Mouse (Mus musculus): ENCODE data around the gene Gp5. TPM values are rescaled to one million over a fixed set of nuclear protein-coding genes. Genes with fewer than 3 reads are reported as not detected.
A peak's percentile ranks its signal among the peaks of the same experiment; 100 is the strongest.

Gp5 gene
- total RNA-seq, 2 experiments from 2014 or later: 0.56 to 1.1 TPM

- Histone ChIP-seq H3K27ac (no peak overlapping the region), H3K4me3 (no peak overlapping the region)
- intact Hi-C loops (cut with DNase I): no loop called here
- no peak for DNase-seq (ENCODE audit: extremely low spot score in 1 of 2, low spot score in 2 of 2)
- TF ChIP-seq CTCF (IDR thresholded peaks at IDR 0.05): no peak
These were observed 34.8 kb downstream of the Gp5 start for GRCm38 (mm10) chr16:30275558-30276340.

GRCm38 (mm10) chr16:30273065-30273464 lies 37.5 kb downstream of the Gp5 start:
- H3K27ac ChIP-seq: no peak overlapping the region
- intact Hi-C loops (cut with DNase I): no loop called here
- DNase-seq (ENCODE audit: extremely low spot score in 1 of 2, low spot score in 2 of 2): no peak
- H3K4me3 ChIP-seq: no peak overlapping the region
- no peak for TF ChIP-seq CTCF (IDR thresholded peaks at IDR 0.05)

- intact Hi-C loops (cut with DNase I): no loop called here
- Histone ChIP-seq H3K27ac (peak overlapping the region; percentile 44; the same call in 1 of the 2 replicates), H3K4me3 (no peak overlapping the region)
- DNase-seq (ENCODE audit: extremely low spot score in 1 of 2, low spot score in 2 of 2): no peak
- no peak for TF ChIP-seq CTCF (IDR thresholded peaks at IDR 0.05)
These were observed 38.5 kb downstream of the Gp5 start for GRCm38 (mm10) chr16:30271941-30272595.

GRCm38 (mm10) chr16:30271223-30271761 lies 39.3 kb downstream of the Gp5 start:
- intact Hi-C loops (cut with DNase I): no loop called here
- Histone ChIP-seq H3K4me3 (no peak overlapping the region), H3K27ac (no peak overlapping the region)
- no peak for TF ChIP-seq CTCF (IDR thresholded peaks at IDR 0.05)
- no peak for DNase-seq (ENCODE audit: extremely low spot score in 1 of 2, low spot score in 2 of 2)

- intact Hi-C loops (cut with DNase I): no loop called here
- DNase-seq (ENCODE audit: extremely low spot score in 1 of 2, low spot score in 2 of 2): no peak
- Histone ChIP-seq H3K4me3 (no peak within 1 kb of the TSS), H3K27ac (no peak within 1 kb of the TSS)
- TF ChIP-seq CTCF (IDR thresholded peaks at IDR 0.05): no peak
These were observed 43.2 kb downstream of the Gp5 start, which contains the start of gene Cpn2 for GRCm38 (mm10) chr16:30267359-30267758. Gene Cpn2, minus strand, starts transcription at chr16:30267499.

GRCm38 (mm10) chr16:30266561-30266960 lies 44.0 kb downstream of the Gp5 start:
- Histone ChIP-seq H3K27ac (no peak overlapping the region), H3K4me3 (no peak overlapping the region)
- DNase-seq (ENCODE audit: extremely low spot score in 1 of 2, low spot score in 2 of 2): no peak
- no peak for TF ChIP-seq CTCF (IDR thresholded peaks at IDR 0.05)
- intact Hi-C loops (cut with DNase I): no loop called here

- H3K27ac ChIP-seq: no peak overlapping the region
- no peak overlapping the region for H3K4me3 ChIP-seq
- intact Hi-C loops (cut with DNase I): no loop called here
- DNase-seq (ENCODE audit: extremely low spot score in 1 of 2, low spot score in 2 of 2): no peak
- TF ChIP-seq CTCF (IDR thresholded peaks at IDR 0.05): no peak
These were observed 45.0 kb downstream of the Gp5 start for GRCm38 (mm10) chr16:30265611-30266010.

- H3K4me3 ChIP-seq: no peak overlapping the region
- intact Hi-C loops (cut with DNase I): no loop called here
- TF ChIP-seq CTCF (IDR thresholded peaks at IDR 0.05): no peak
- H3K27ac ChIP-seq: no peak overlapping the region
- no peak for DNase-seq (ENCODE audit: extremely low spot score in 1 of 2, low spot score in 2 of 2)
These were observed 47.4 kb downstream of the Gp5 start for GRCm38 (mm10) chr16:30263156-30263555.

GRCm38 (mm10) chr16:30262664-30263063 lies 47.9 kb downstream of the Gp5 start:
- Histone ChIP-seq H3K27ac (no peak overlapping the region), H3K4me3 (no peak overlapping the region)
- intact Hi-C loops (cut with DNase I): no loop called here
- TF ChIP-seq CTCF (IDR thresholded peaks at IDR 0.05): peak; percentile 83
- DNase-seq (ENCODE audit: extremely low spot score in 1 of 2, low spot score in 2 of 2): peak; percentile 47 to 66

GRCm38 (mm10) chr16:30262157-30262556 lies 48.4 kb downstream of the Gp5 start:
- DNase-seq (ENCODE audit: extremely low spot score in 1 of 2, low spot score in 2 of 2): no peak
- intact Hi-C loops (cut with DNase I): no loop called here
- H3K4me3 ChIP-seq: no peak overlapping the region
- no peak overlapping the region for H3K27ac ChIP-seq
- no peak for TF ChIP-seq CTCF (IDR thresholded peaks at IDR 0.05)

- no peak overlapping the region for H3K4me3 ChIP-seq
- TF ChIP-seq CTCF (IDR thresholded peaks at IDR 0.05): no peak
- intact Hi-C loops (cut with DNase I): no loop called here
- H3K27ac ChIP-seq: no peak overlapping the region
- DNase-seq (ENCODE audit: extremely low spot score in 1 of 2, low spot score in 2 of 2): no peak
These were observed 49.2 kb downstream of the Gp5 start for GRCm38 (mm10) chr16:30261341-30261740.

- no peak for DNase-seq (ENCODE audit: extremely low spot score in 1 of 2, low spot score in 2 of 2)
- Histone ChIP-seq H3K4me3 (no peak overlapping the region), H3K27ac (no peak overlapping the region)
- TF ChIP-seq CTCF (IDR thresholded peaks at IDR 0.05): no peak
- intact Hi-C loops (cut with DNase I): no loop called here
These were observed 50.5 kb downstream of the Gp5 start for GRCm38 (mm10) chr16:30260012-30260635.

Measured in left cerebral cortex, adult 2 months (tissue).